Mouse (Mus musculus) E14TG2a.4 (cell line): ENCODE measurements around the gene Igsf9b.

Experiments
- CTCF ChIP-seq: conservative IDR thresholded peaks from 2 replicates; pipeline ENCODE4 v1.5.1; 2014; ENCODE audit warnings: low read length
- NANOG ChIP-seq: IDR thresholded peaks from 2 replicates; pipeline ENCODE4 v1.6.1; 2014; ENCODE audit warnings: borderline replicate concordance, low read length, mixed read lengths
- POU5F1 ChIP-seq: IDR thresholded peaks from 2 replicates; pipeline ENCODE4 v1.6.1; 2014; ENCODE audit warnings: low read length, borderline replicate concordance

DNA sequence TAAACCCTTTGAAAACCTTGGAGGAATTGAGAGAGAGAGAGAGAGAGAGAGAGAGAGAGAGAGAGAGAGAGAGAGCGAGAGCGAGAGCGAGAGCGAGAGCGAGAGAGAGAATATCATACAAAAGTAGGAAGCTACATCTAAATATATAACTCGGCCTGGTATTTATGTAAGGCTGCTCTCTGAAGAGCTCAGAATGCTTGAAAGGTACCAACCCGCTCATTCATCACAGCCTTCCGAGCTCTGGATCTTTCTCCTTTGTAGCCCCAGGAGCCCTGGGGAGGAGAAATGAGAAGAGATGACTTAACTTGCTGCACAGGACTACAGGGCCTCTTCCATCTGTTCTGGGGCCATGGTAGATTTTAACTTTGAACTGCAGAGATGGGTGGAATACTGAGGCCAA lies 22.3 kb downstream of the Igsf9b start:
- TF ChIP-seq CTCF (no peak), POU5F1 (no peak), NANOG (no peak)
